Mouse (Mus musculus): Measurements from ENCODE around the gene Lsm12. TPM values are rescaled to one million over a fixed set of nuclear protein-coding genes. Genes with fewer than 3 reads are reported as not detected.

The Lsm12 gene
- polyA plus RNA-seq, 1 experiment from 2014 or later = 118 TPM

DNA sequence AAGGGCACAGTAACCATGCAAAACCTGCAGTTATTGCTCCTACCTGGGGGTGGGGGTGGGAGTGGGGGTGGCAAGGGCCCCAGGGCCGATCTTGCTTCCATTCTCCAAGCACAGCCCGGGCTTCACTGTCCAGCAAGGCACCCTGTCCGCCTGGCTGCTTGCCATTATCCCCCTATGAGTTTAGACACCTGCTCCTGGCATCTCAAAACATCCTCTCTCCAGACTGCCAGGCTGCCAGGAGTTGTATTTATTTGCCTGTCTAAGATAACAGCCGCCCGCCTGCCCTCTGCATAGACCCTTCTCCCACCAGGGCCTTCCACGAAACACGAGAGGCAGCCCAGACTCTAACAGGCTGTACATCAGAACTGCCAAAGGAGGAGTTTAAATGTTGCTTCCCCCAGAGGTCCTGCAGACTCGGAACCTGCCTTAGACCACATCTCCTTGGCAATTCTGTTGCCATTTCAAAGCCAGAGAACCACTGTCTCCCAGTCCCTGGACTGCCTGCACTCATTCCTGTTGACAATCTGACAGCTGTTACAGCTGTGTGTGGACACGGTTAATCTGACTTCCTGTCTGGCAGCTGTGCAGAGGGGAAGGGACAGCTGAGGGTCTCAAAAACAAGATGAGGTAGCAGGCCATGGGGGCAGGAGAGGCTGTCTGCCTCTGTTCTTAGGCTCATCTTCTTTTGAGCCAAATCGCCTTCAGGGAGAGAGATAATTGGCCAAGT, 29.5 kb upstream of the Lsm12 start:
- WGBS = 59% methylated on average over 10 of the region's 10 CpGs
- ATAC-seq (replicated peaks) = no peak
- no peaks in the 10 kb centered on the region for H3K27me3 ChIP-seq (replicated peaks)
- H3K9ac ChIP-seq = no peak overlapping the region
- no peaks in the 10 kb centered on the region for H3K9me3 ChIP-seq
- no peak overlapping the region for H3K4me3 ChIP-seq
- H3K4me2 ChIP-seq = no peak overlapping the region
- H3K36me3 ChIP-seq (replicated peaks) = no peaks in the 10 kb centered on the region
- no peak overlapping the region for H3K27ac ChIP-seq
- peaks cover 76% of the 10 kb centered on the region for H3K4me1 ChIP-seq

GRCm38 (mm10) chr11:102211936-102212341, 26.8 kb upstream of the Lsm12 start:
- H3K4me2 ChIP-seq = no peak overlapping the region
- 67% methylated on average over 18 of the region's 18 CpGs for WGBS
- no peak for ATAC-seq (replicated peaks)
- no peak overlapping the region for H3K4me3 ChIP-seq
- no peak overlapping the region for H3K27ac ChIP-seq
- peaks cover 73% of the 10 kb centered on the region for H3K4me1 ChIP-seq
- no peak overlapping the region for H3K9ac ChIP-seq
- H3K27me3 ChIP-seq (replicated peaks) = no peaks in the 10 kb centered on the region
- no peaks in the 10 kb centered on the region for H3K9me3 ChIP-seq
- no peaks in the 10 kb centered on the region for H3K36me3 ChIP-seq (replicated peaks)

DNA sequence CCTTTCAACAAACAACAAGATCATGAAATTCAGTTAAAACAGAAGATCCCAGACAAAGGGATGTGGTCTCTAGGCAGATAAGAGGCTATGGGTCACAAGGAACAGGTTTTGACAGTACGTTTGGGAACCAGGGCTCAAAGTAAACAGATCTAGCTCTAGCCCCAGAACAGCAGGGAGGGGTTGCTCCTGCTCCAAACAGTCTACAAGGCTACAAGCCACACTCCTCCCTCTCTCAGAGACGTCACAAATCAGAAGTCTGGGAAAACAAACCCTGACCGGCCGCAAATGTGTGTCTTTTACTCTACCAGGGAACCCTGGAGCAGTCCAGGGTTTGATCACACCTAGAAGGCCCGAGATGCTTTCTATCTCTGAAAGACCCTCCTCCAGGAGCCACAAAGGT, 25.9 kb upstream of the Lsm12 start:
- no peaks in the 10 kb centered on the region for H3K27me3 ChIP-seq (replicated peaks)
- no peak overlapping the region for H3K27ac ChIP-seq
- H3K9ac ChIP-seq = no peak overlapping the region
- H3K4me3 ChIP-seq = no peak overlapping the region
- peaks cover 65% of the 10 kb centered on the region for H3K4me1 ChIP-seq
- no peak overlapping the region for H3K4me2 ChIP-seq
- no peak for ATAC-seq (replicated peaks)
- 73% methylated on average over 5 of the region's 5 CpGs for WGBS
- H3K9me3 ChIP-seq = no peaks in the 10 kb centered on the region
- H3K36me3 ChIP-seq (replicated peaks) = peaks cover under 1% of the 10 kb centered on the region; the same call in 1 of the 2 replicates

GRCm38 (mm10) chr11:102210185-102210584, 25.1 kb upstream of the Lsm12 start:
- Histone ChIP-seq H3K36me3 (replicated peaks) (peaks cover 6% of the 10 kb centered on the region; the same call in 1 of the 2 replicates), H3K4me1 (peaks cover 56% of the 10 kb centered on the region), H3K27me3 (replicated peaks) (no peaks in the 10 kb centered on the region), H3K4me3 (no peak overlapping the region), H3K9ac (no peak overlapping the region), H3K9me3 (no peaks in the 10 kb centered on the region), H3K4me2 (no peak overlapping the region), H3K27ac (no peak overlapping the region)
- WGBS = 63% methylated on average over 3 of the region's 3 CpGs
- no peak for ATAC-seq (replicated peaks)

GRCm38 (mm10) chr11:102209742-102210141, 24.6 kb upstream of the Lsm12 start:
- Histone ChIP-seq H3K4me1 (peaks cover 52% of the 10 kb centered on the region), H3K4me3 (no peak overlapping the region), H3K27ac (0 out of 2 replicates have a peak overlapping the region, but pooled peaks have one; percentile 4), H3K36me3 (replicated peaks) (peaks cover 6% of the 10 kb centered on the region; the same call in 1 of the 2 replicates), H3K9me3 (no peaks in the 10 kb centered on the region), H3K4me2 (no peak overlapping the region), H3K27me3 (replicated peaks) (no peaks in the 10 kb centered on the region), H3K9ac (no peak overlapping the region)
- no peak for ATAC-seq (replicated peaks)
- WGBS = 38% methylated on average over 2 of the region's 2 CpGs

GRCm38 (mm10) chr11:102208846-102209245, 23.8 kb upstream of the Lsm12 start:
- ATAC-seq (replicated peaks) = no peak
- no peak overlapping the region for H3K4me3 ChIP-seq
- no peak overlapping the region for H3K4me2 ChIP-seq
- no peaks in the 10 kb centered on the region for H3K27me3 ChIP-seq (replicated peaks)
- 27% methylated on average over 3 of the region's 4 CpGs for WGBS
- no peaks in the 10 kb centered on the region for H3K9me3 ChIP-seq
- H3K36me3 ChIP-seq (replicated peaks) = peaks cover 12% of the 10 kb centered on the region; the same call in 1 of the 2 replicates
- 0 out of 2 replicates have a peak overlapping the region, but pooled peaks have one; percentile 56 for H3K27ac ChIP-seq
- no peak overlapping the region for H3K9ac ChIP-seq
- H3K4me1 ChIP-seq = peaks cover 44% of the 10 kb centered on the region

- Histone ChIP-seq H3K4me2 (no peak overlapping the region), H3K4me1 (peaks cover 40% of the 10 kb centered on the region), H3K9ac (no peak overlapping the region), H3K27ac (peak overlapping the region; percentile 56), H3K27me3 (replicated peaks) (no peaks in the 10 kb centered on the region), H3K36me3 (replicated peaks) (peaks cover 16% of the 10 kb centered on the region; the same call in 1 of the 2 replicates), H3K9me3 (no peaks in the 10 kb centered on the region), H3K4me3 (no peak overlapping the region)
- ATAC-seq (replicated peaks) = no peak
- 23% methylated on average over 11 of the region's 11 CpGs for WGBS
Observed at GRCm38 (mm10) chr11:102207825-102208777, 23.0 kb upstream of the Lsm12 start.

GRCm38 (mm10) chr11:102206481-102206880, 21.4 kb upstream of the Lsm12 start:
- 65% methylated on average over 30 of the region's 30 CpGs for WGBS
- H3K27me3 ChIP-seq (replicated peaks) = no peaks in the 10 kb centered on the region
- H3K4me2 ChIP-seq = no peak overlapping the region
- no peak for ATAC-seq (replicated peaks)
- H3K4me1 ChIP-seq = peaks cover 32% of the 10 kb centered on the region
- no peak overlapping the region for H3K27ac ChIP-seq
- H3K9me3 ChIP-seq = no peaks in the 10 kb centered on the region
- H3K36me3 ChIP-seq (replicated peaks) = peaks cover 16% of the 10 kb centered on the region; the same call in 1 of the 2 replicates
- H3K9ac ChIP-seq = no peak overlapping the region
- H3K4me3 ChIP-seq = no peak overlapping the region

DNA sequence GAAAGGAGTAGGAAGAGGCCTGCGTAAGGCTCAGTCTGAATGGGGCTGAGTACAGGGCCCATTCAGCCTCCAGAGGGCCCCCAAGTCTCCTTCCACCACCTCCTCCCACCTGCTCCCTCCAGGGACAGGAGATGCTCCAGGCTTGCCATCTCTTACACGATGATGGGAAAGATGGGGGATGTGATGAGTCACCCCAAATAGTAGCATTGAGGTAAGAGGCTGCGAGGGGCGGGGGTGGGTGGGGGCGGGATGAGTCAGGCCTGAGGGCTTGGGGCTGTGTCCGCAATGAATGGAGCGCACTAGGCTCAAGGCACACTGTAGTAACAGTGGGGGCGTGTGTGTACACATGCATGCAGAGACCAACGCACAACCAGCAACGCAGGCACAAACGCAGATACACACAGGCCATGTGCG, 16.3 kb upstream of the Lsm12 start:
- Histone ChIP-seq H3K9ac (no peak overlapping the region), H3K9me3 (no peaks in the 10 kb centered on the region), H3K4me2 (no peak overlapping the region), H3K27ac (no peak overlapping the region), H3K36me3 (replicated peaks) (peaks cover 41% of the 10 kb centered on the region), H3K4me1 (no peaks in the 10 kb centered on the region), H3K27me3 (replicated peaks) (no peaks in the 10 kb centered on the region), H3K4me3 (no peak overlapping the region)
- ATAC-seq (replicated peaks) = no peak
- 82% methylated on average over 12 of the region's 12 CpGs for WGBS

GRCm38 (mm10) chr11:102199856-102200255, 14.8 kb upstream of the Lsm12 start:
- Histone ChIP-seq H3K9ac (no peak overlapping the region), H3K4me3 (no peak overlapping the region), H3K27ac (no peak overlapping the region), H3K9me3 (no peaks in the 10 kb centered on the region), H3K27me3 (replicated peaks) (no peaks in the 10 kb centered on the region), H3K4me1 (no peaks in the 10 kb centered on the region), H3K36me3 (replicated peaks) (peaks cover 51% of the 10 kb centered on the region), H3K4me2 (no peak overlapping the region)
- WGBS = 89% methylated on average over 9 of the region's 9 CpGs
- no peak for ATAC-seq (replicated peaks)

- H3K36me3 ChIP-seq (replicated peaks) = peaks cover 47% of the 10 kb centered on the region
Observed at GRCm38 (mm10) chr11:102198245-102198644, 13.1 kb upstream of the Lsm12 start.

DNA sequence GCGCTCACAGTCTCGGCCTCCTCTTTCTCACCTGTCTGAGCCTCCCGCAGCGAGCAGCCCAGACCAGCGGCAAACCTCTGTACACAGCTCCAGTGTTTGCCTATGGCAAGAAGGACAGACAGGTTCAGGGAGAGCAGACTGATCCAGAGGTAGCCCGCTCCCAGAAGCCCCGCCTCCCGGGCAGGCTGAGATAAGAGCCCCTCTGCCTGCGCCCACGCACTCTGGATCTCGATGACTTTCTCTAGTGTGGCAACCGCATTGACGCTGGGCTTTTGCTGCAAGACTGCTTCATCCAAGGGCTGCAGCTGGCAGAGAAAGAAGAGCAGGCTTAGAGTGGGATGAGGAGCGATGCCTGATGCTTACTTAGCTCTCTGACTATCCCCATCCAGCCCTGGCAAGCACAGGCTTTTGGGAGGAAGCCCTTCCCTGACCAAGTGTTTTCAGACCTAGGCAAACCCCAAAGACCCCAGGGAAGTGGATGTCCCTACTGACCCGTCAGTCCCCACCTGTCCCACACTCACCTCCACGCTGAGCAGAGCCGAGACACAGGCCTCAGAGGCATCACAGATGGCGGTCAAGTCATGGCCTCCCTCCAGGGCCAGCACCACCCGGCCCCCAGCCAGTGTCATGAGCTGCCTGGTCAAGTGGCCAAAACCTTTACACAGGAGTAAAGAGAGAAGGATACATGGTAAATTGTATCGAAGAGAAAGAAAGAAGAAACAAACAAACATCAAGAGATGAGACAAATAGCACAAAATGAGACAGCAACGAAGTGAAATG, 11.1 kb upstream of the Lsm12 start:
- Histone ChIP-seq H3K9me3 (no peaks in the 10 kb centered on the region), H3K27me3 (replicated peaks) (no peaks in the 10 kb centered on the region), H3K4me1 (peaks cover 4% of the 10 kb centered on the region), H3K27ac (no peak overlapping the region), H3K4me2 (no peak overlapping the region), H3K36me3 (replicated peaks) (peaks cover 48% of the 10 kb centered on the region), H3K4me3 (no peak overlapping the region), H3K9ac (no peak overlapping the region)
- ATAC-seq (replicated peaks) = no peak
- 88% methylated on average over 21 of the region's 21 CpGs for WGBS

More at GRCm38 (mm10) chr11:102198245-102198644, 13.1 kb upstream of the Lsm12 start:
- Histone ChIP-seq H3K4me1 (no peaks in the 10 kb centered on the region), H3K4me2 (no peak overlapping the region), H3K27ac (no peak overlapping the region), H3K27me3 (replicated peaks) (no peaks in the 10 kb centered on the region), H3K9me3 (no peaks in the 10 kb centered on the region), H3K9ac (no peak overlapping the region), H3K4me3 (no peak overlapping the region)
- 73% methylated on average over 6 of the region's 6 CpGs for WGBS
- ATAC-seq (replicated peaks) = no peak

Measured in midbrain, embryonic 15.5 days (tissue).